Mouse (Mus musculus) neural tube, embryonic 14.5 days (tissue): ENCODE data around the gene Slc12a5. TPM values are rescaled to one million over a fixed set of nuclear protein-coding genes. Genes with fewer than 3 reads are reported as not detected.

ENCODE experiments used
- ATAC-seq: fragments of 200-750 bp; cut with Nextera tagmentation; 2 replicates; pipeline ENCODE4 v1.8.0; 2017; ENCODE audit warnings: low read depth, mild to moderate bottlenecking, moderate TSS enrichment, moderate library complexity
- H3K27ac ChIP-seq: fragments of 300-500 bp; sonication (generic); 2 replicates; pipeline ENCODE4 v1.5.1; 2014; ENCODE audit warnings: low read depth, mild to moderate bottlenecking, control low read depth, low read length, moderate library complexity, mixed read lengths
- H3K27me3 ChIP-seq: fragments of 300-500 bp; sonication (generic); 2 replicates; pipeline ENCODE4 v1.6.1; 2014; ENCODE audit warnings: low read length; ENCODE audit not compliant: control insufficient read depth, insufficient read depth
- H3K36me3 ChIP-seq: fragments of 300-500 bp; sonication (generic); 2 replicates; pipeline ENCODE4 v1.6.1; 2014; ENCODE audit warnings: low read length, mixed read lengths; ENCODE audit not compliant: control insufficient read depth, insufficient read depth
- H3K4me1 ChIP-seq: fragments of 300-500 bp; sonication (generic); 2 replicates; pipeline ENCODE4 v1.6.1; 2014; ENCODE audit warnings: low read length; ENCODE audit not compliant: control insufficient read depth, insufficient read depth
- H3K4me2 ChIP-seq: fragments of 300-500 bp; sonication (generic); 2 replicates; pipeline ENCODE4 v1.6.1; 2014; ENCODE audit warnings: mild to moderate bottlenecking, low read depth, low read length, control low read depth
- H3K4me3 ChIP-seq: fragments of 300-500 bp; sonication (generic); 2 replicates; pipeline ENCODE4 v1.5.1; 2014; ENCODE audit warnings: low read depth, low read length, control low read depth, mixed read lengths
- H3K9ac ChIP-seq: fragments of 300-500 bp; sonication (generic); replicated peaks from 2 replicates; pipeline ENCODE4 v1.6.1; 2014; ENCODE audit warnings: low read depth, mild to moderate bottlenecking, control low read depth, low read length, mixed read lengths
- H3K9me3 ChIP-seq: fragments of 300-500 bp; sonication (generic); 2 replicates; pipeline ENCODE4 v1.6.1; 2016; ENCODE audit warnings: low read length; ENCODE audit not compliant: control insufficient read depth
- WGBS: fragments of 180-500 bp; shearing (Covaris S2); extraction: QIAGEN DNeasy Blood & Tissue Kit; methylation state at CpG from one replicate; pipeline ENCODE4 v1.1.7; 2014; 5-methylcytosine and 5-hydroxymethylcytosine counted together
- polyA plus RNA-seq: library from polyadenylated mRNA; unstranded; fragments of >200 nt; fragmentation: Nextera tagmentation; extraction: Ambion mirVana; gene quantifications from 2 replicates; pipeline ENCODE4 v1.2.1, GENCODE M21; 2014

Gene Slc12a5
- polyA plus RNA-seq, 1 experiment from 2014 or later = 68.8 TPM

DNA sequence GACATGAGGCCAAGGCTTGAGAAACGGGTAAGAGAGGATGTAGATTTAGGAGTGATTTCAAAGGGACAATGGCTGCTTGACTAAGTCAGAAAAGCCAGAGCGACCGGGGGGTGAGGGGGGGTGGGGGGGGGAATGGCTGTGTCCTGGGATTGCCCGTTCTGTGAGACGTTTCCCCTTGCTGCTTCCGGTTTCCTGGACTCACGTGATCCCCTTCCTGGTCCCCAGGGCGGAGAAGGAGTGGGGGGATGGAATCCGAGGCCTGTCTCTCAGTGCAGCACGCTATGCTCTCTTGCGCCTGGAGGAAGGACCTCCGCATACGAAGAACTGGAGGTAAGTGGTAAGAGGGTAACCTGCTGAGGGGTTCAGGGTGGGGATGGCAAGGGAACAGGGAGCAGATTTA, 28.2 kb downstream of the Slc12a5 start:
- 56% methylated on average over 13 of the region's 13 CpGs for WGBS
- H3K4me3 ChIP-seq = no peak overlapping the region
- H3K27me3 ChIP-seq = no peaks in the 10 kb centered on the region
- no peak overlapping the region for H3K27ac ChIP-seq
- no peaks in the 10 kb centered on the region for H3K9me3 ChIP-seq
- H3K4me2 ChIP-seq = no peak overlapping the region
- H3K36me3 ChIP-seq = 0 out of 2 replicates have a peak, but pooled peaks cover 4% of the 10 kb centered on the region
- H3K9ac ChIP-seq = no peak overlapping the region
- no peak for ATAC-seq
- H3K4me1 ChIP-seq = no peaks in the 10 kb centered on the region

GRCm38 (mm10) chr2:164991111-164991510, 30.5 kb downstream of the Slc12a5 start:
- no peak overlapping the region for H3K4me3 ChIP-seq
- ATAC-seq = no peak
- H3K9ac ChIP-seq = no peak overlapping the region
- H3K9me3 ChIP-seq = no peaks in the 10 kb centered on the region
- no peak overlapping the region for H3K27ac ChIP-seq
- H3K4me2 ChIP-seq = no peak overlapping the region
- no peaks in the 10 kb centered on the region for H3K4me1 ChIP-seq
- H3K27me3 ChIP-seq = no peaks in the 10 kb centered on the region
- 69% methylated on average over 3 of the region's 3 CpGs for WGBS
- 0 out of 2 replicates have a peak, but pooled peaks cover 14% of the 10 kb centered on the region for H3K36me3 ChIP-seq

DNA sequence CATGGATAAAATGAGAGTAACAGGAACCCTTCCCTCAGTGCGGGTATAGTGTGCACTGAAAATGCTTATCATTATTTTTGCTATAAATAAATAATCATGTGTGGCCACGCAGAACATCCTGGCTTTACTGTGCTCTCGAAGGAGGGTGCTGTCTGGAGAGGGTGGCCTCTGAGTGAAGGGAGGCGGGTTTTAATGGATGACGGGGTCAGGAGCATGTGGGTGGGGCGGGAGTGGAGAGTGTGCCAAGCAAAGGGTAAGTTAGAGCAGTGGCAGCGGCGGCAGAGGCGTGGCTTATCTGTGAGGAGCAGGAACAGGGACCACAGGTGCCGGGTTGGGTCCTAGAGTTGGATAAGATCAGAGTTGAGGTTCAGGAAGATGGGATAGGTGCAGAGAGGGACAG, 31.2 kb downstream of the Slc12a5 start:
- H3K27ac ChIP-seq = no peak overlapping the region
- no peak overlapping the region for H3K4me2 ChIP-seq
- ATAC-seq = no peak
- H3K9ac ChIP-seq = no peak overlapping the region
- H3K9me3 ChIP-seq = no peaks in the 10 kb centered on the region
- H3K4me3 ChIP-seq = no peak overlapping the region
- 49% methylated on average over 10 of the region's 10 CpGs for WGBS
- no peaks in the 10 kb centered on the region for H3K4me1 ChIP-seq
- H3K27me3 ChIP-seq = no peaks in the 10 kb centered on the region
- H3K36me3 ChIP-seq = 0 out of 2 replicates have a peak, but pooled peaks cover 14% of the 10 kb centered on the region

DNA sequence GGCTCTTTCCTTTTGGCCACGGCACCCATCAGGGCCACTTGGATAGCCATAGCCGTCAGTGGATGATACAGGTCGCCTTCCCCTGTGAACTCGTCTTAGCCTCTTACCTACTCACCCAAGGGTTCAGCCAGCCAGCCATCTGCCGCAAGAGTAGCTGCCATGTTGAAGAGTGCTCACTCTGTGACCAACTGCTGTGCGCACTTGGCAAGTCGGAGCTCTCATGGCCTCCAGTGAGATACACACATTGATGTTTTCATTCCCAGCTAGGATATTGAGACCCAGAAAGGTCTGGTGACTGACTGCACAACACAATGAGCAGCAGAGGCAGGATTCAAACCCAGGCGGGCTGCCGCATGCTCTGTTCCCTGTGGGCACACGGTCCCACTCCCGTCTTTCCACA, 33.6 kb downstream of the Slc12a5 start:
- Histone ChIP-seq H3K4me1 (peaks cover 15% of the 10 kb centered on the region), H3K27ac (no peak overlapping the region), H3K36me3 (0 out of 2 replicates have a peak, but pooled peaks cover 14% of the 10 kb centered on the region), H3K4me2 (no peak overlapping the region), H3K9me3 (no peaks in the 10 kb centered on the region), H3K27me3 (no peaks in the 10 kb centered on the region), H3K9ac (no peak overlapping the region), H3K4me3 (no peak overlapping the region)
- no peak for ATAC-seq
- WGBS = 89% methylated on average over 11 of the region's 11 CpGs

DNA sequence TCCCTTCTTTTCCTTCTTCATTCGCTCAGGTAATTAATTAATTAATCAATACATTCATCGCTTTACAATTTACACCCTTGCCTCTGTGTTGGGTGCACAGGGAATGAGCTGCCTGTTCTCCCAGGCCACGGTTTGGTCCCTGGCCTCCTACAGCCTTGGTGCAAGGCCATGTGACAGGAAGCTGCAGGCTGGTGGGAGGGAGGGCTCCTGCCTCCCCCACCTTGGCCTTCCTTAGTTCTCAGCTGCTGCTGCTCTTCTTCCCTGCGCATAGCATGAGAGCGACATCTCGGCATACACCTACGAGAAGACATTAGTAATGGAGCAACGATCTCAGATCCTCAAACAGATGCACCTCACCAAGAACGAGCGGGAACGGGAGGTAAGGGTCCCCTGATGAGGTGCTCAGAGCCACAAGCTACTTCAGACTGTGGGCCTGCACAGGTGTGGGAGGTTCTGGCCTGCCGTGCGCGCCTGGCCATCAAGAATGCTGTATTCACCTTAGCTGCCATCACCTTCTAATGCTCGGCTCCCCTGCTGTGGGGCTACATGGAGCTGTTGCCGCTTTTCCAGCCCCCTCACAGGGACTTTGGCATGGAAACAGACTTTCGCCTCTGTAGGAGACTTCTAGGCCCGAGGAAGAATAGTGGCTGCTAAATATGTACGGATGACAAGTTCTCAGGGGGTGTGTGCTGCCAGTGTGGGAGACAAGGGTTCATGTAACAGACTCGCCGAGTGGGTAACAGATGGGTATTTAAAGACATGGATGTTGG, 34.2 kb downstream of the Slc12a5 start:
- no peaks in the 10 kb centered on the region for H3K27me3 ChIP-seq
- no peak overlapping the region for H3K4me2 ChIP-seq
- WGBS = 61% methylated on average over 21 of the region's 21 CpGs
- H3K9me3 ChIP-seq = no peaks in the 10 kb centered on the region
- H3K9ac ChIP-seq = no peak overlapping the region
- H3K27ac ChIP-seq = no peak overlapping the region
- H3K4me3 ChIP-seq = no peak overlapping the region
- ATAC-seq = no peak
- peaks cover 15% of the 10 kb centered on the region for H3K4me1 ChIP-seq
- H3K36me3 ChIP-seq = peaks cover 16% of the 10 kb centered on the region

DNA sequence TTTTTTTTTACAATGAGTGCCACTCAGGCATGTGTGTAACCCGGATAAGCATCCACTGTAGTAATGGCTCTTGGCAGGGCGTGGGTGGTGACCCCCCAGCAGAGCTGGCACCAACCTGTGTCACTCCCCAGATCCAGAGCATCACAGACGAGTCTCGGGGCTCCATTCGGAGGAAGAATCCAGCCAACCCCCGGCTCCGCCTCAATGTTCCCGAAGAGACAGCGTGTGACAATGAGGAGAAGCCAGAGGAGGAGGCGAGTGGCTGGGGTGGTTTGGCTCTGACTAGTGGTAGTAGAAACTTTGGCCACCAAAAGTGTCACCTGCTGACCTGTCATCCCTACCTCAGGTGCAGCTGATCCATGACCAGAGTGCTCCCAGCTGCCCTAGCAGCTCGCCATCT, 35.4 kb downstream of the Slc12a5 start:
- 73% methylated on average over 11 of the region's 11 CpGs for WGBS

DNA sequence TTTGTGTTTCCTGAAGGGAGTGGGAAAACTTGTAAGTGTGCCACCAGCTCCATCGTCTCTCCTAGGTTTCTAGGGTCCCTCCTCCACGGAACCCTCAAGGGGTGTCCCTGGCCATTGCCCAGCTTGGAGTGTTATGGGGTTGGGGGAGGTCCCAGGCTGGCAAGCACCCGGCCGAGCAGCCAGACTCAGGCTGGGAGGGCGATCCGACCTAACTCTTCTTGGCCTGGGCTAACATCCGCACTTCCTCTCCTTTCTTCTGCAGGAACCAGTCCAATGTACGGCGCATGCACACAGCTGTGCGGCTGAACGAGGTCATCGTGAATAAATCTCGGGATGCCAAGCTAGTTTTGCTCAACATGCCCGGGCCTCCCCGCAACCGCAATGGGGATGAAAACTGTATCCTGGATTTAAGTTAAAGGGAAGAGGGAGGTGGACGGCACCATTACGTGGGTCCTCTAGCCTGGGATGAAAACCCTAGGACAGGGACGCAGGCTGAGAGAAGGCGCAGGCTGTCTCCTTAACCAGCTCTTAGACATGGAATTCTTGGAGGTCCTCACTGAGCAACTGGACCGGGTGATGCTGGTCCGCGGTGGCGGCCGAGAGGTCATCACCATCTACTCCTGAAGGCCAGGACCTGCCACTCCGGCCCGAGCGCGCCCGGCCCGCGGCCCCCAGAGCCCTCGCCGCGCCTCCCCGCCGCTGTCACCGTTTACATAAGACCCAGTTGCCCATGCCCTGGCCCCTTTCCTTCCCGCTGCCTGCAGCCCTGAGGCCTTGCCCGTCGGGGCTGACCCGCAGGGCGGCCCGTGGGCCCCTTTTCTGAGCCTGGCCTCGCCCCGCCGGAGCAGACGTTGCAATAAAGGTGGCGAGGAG, 36.5 kb downstream of the Slc12a5 start:
- ATAC-seq = no peak
- WGBS = 12% methylated on average over 37 of the region's 49 CpGs
- Histone ChIP-seq H3K4me2 (peak overlapping the region; percentile 43), H3K9me3 (no peaks in the 10 kb centered on the region), H3K36me3 (peaks cover 39% of the 10 kb centered on the region), H3K4me3 (peak overlapping the region; percentile 16), H3K27me3 (no peaks in the 10 kb centered on the region), H3K9ac (peak overlapping the region; percentile 43; the same call in 1 of the 2 replicates), H3K4me1 (peaks cover 15% of the 10 kb centered on the region), H3K27ac (no peak overlapping the region)

More for the DNA sequence above, 35.4 kb downstream of the Slc12a5 start:
- no peaks in the 10 kb centered on the region for H3K27me3 ChIP-seq
- peaks cover 28% of the 10 kb centered on the region for H3K36me3 ChIP-seq
- H3K4me2 ChIP-seq = no peak overlapping the region
- H3K4me1 ChIP-seq = peaks cover 15% of the 10 kb centered on the region
- H3K27ac ChIP-seq = no peak overlapping the region
- no peak for ATAC-seq
- H3K4me3 ChIP-seq = no peak overlapping the region
- H3K9me3 ChIP-seq = no peaks in the 10 kb centered on the region
- H3K9ac ChIP-seq = no peak overlapping the region

- 2% methylated on average over 52 of the region's 52 CpGs for WGBS
- peak overlapping the region; percentile 43; the same call in 1 of the 2 replicates for H3K9ac ChIP-seq
- H3K4me3 ChIP-seq = peak overlapping the region; percentile 16
- H3K9me3 ChIP-seq = no peaks in the 10 kb centered on the region
- peaks cover 15% of the 10 kb centered on the region for H3K4me1 ChIP-seq
- peaks cover 47% of the 10 kb centered on the region for H3K36me3 ChIP-seq
- H3K4me2 ChIP-seq = peak overlapping the region; percentile 43
- H3K27me3 ChIP-seq = no peaks in the 10 kb centered on the region
- no peak overlapping the region for H3K27ac ChIP-seq
- ATAC-seq = no peak
Observed at GRCm38 (mm10) chr2:164997721-164998428, 37.3 kb downstream of the Slc12a5 start.
